Mouse (Mus musculus): Measurements from ENCODE around the gene D630023F18Rik.
A peak's percentile ranks its signal among the peaks of the same experiment; 100 is the strongest.

- peak; percentile 90 for TF ChIP-seq CTCF (IDR thresholded peaks at IDR 0.05)
- TF ChIP-seq EP300 (IDR thresholded peaks at IDR 0.05): peak; percentile 37; the same call in 1 of the 2 replicates
These were observed 10.8 kb downstream of the D630023F18Rik start for GRCm38 (mm10) chr1:65112031-65112806.
